Mouse (Mus musculus): ENCODE measurements at regions not wholly inside any gene's neighbourhood (a gene's known extent, or its start where the extent isn't known, plus 50 kb on each side); places are given as distances from the start of the nearest gene placed in this dataset.

GRCm38 (mm10) chr14:118318524-118318923, 51.8 kb downstream of the Gm9376 start:
- DNase-seq (ENCODE audit: low spot score in 2 of 2), result no peak

- no peak for DNase-seq (ENCODE audit: low spot score in 2 of 2)
These were observed 53.3 kb downstream of the Gm9376 start for GRCm38 (mm10) chr14:118320101-118320500.

GRCm38 (mm10) chr14:118321083-118321482, 54.3 kb downstream of the Gm9376 start:
- no peak for DNase-seq (ENCODE audit: low spot score in 2 of 2)

GRCm38 (mm10) chr14:118322003-118322821, 55.5 kb downstream of the Gm9376 start:
- DNase-seq (ENCODE audit: low spot score in 2 of 2), result no peak

- no peak for DNase-seq (ENCODE audit: low spot score in 2 of 2)
These were observed 56.1 kb downstream of the Gm9376 start for GRCm38 (mm10) chr14:118322865-118323264.

GRCm38 (mm10) chr14:118338071-118338470, 71.3 kb downstream of the Gm9376 start:
- DNase-seq (ENCODE audit: low spot score in 2 of 2), result no peak

GRCm38 (mm10) chr14:118362931-118363330, 96.2 kb downstream of the Gm9376 start:
- no peak for DNase-seq (ENCODE audit: low spot score in 2 of 2)

- no peak for DNase-seq (ENCODE audit: low spot score in 2 of 2)
These were observed 96.6 kb downstream of the Gm9376 start for GRCm38 (mm10) chr14:118363391-118363821.

- DNase-seq (ENCODE audit: low spot score in 2 of 2), result no peak
These were observed 99.8 kb downstream of the Gm9376 start for GRCm38 (mm10) chr14:118366522-118366921.

GRCm38 (mm10) chr14:118368619-118369431, 102.1 kb downstream of the Gm9376 start:
- no peak for DNase-seq (ENCODE audit: low spot score in 2 of 2)

- DNase-seq (ENCODE audit: low spot score in 2 of 2), result no peak
These were observed 104.6 kb downstream of the Gm9376 start for GRCm38 (mm10) chr14:118371336-118371735.

GRCm38 (mm10) chr14:118374819-118375520, 108.2 kb downstream of the Gm9376 start:
- no peak for DNase-seq (ENCODE audit: low spot score in 2 of 2)

- no peak for DNase-seq (ENCODE audit: low spot score in 2 of 2)
These were observed 108.9 kb downstream of the Gm9376 start for GRCm38 (mm10) chr14:118375641-118376040.

GRCm38 (mm10) chr14:118379624-118380023, 112.9 kb downstream of the Gm9376 start:
- DNase-seq (ENCODE audit: low spot score in 2 of 2), result no peak

- no peak for DNase-seq (ENCODE audit: low spot score in 2 of 2)
These were observed 118.8 kb downstream of the Gm9376 start for GRCm38 (mm10) chr14:118385529-118385932.

GRCm38 (mm10) chr14:118388061-118388460, 121.3 kb downstream of the Gm9376 start:
- DNase-seq (ENCODE audit: low spot score in 2 of 2), result no peak

GRCm38 (mm10) chr14:118390790-118391189, 124.0 kb downstream of the Gm9376 start:
- no peak for DNase-seq (ENCODE audit: low spot score in 2 of 2)

- DNase-seq (ENCODE audit: low spot score in 2 of 2), result no peak
These were observed 124.8 kb downstream of the Gm9376 start for GRCm38 (mm10) chr14:118391561-118391960.

- no peak for DNase-seq (ENCODE audit: low spot score in 2 of 2)
These were observed 126.9 kb downstream of the Gm9376 start for GRCm38 (mm10) chr14:118393676-118394075.

GRCm38 (mm10) chr14:118414275-118414674, 147.5 kb downstream of the Gm9376 start:
- DNase-seq (ENCODE audit: low spot score in 2 of 2), result no peak

GRCm38 (mm10) chr14:118416163-118416562, 149.4 kb downstream of the Gm9376 start:
- no peak for DNase-seq (ENCODE audit: low spot score in 2 of 2)

Data from frontal cortex, postnatal 25 days (tissue).